Mouse (Mus musculus): Measurements from ENCODE around the gene Fbxo4. TPM values are rescaled to one million over a fixed set of nuclear protein-coding genes. Genes with fewer than 3 reads are reported as not detected.

The Fbxo4 gene
- total RNA-seq (2021), result 1 to 10 TPM; 7.8 to 8.1 TPM
- long read RNA-seq, experiment 1, transcript Fbxo4-201 (7 exons, 1,565 nt), result major isoform, 6 of 7 reads
- long read RNA-seq, experiment 1, partial matches to known transcripts, result 0 of 7 reads
- long read RNA-seq, experiment 1, other reads (novel, unspliced or antisense), result 1 of 7 reads
- long read RNA-seq, experiment 2, partial matches to known transcripts, result 1 of 5 reads
- long read RNA-seq, experiment 2, other reads (novel, unspliced or antisense), result 1 of 5 reads

DNA sequence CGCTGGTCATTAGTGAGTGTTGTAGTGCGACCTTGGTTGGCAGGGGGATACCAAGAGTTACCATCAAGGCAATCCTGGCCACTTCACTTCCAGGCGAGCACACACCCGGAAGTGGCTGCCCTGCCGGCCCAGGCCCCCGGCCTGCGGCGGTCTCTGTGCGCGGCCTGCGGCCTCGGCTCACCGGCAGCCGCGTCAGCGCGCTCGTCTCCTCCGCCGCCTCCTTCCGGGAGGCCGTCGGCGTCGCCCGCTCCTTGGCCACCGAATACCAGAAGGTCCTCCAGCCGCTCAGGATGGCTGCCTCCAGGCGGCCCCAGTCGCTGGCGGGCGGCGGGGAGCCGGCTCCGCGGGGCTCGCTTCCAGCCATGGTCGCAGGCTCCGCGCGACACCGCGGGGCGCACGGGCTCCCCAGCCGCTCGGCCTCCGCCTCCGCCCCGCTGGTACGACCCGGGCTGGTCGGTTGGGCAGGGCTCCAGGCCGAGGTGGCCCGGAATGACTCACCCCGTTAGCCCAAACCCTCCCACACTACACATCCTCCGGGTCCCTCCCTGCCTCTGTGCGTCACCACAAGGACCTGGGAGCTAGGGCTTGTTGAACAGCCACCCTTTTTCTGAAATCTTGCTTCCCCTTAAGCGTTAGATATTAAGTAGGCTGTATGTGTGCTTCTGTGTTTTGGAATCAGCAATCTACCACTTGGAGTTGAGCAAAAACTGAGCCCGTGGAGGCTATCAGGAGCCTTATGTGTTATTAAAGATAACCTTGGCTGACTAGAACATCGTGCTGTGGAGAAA is at the start of gene Fbxo4:
TSS of gene Fbxo4 (minus strand) at position 513 of the 788 bp plus-strand sequence.
- TF ChIP-seq CTCF (IDR thresholded peaks at IDR 0.05), result no peak
- intact Hi-C loops (cut with DNase I), result loop anchor here (1.0 to 5.0 kb wide), 2 partner anchors 16 to 48 kb away; partner anchors contain the start of genes AW549877 and Oxct1
- peak; percentile 76 to 82 for DNase-seq (ENCODE audit: extremely low spot score in 1 of 2, low spot score in 2 of 2)

DNA sequence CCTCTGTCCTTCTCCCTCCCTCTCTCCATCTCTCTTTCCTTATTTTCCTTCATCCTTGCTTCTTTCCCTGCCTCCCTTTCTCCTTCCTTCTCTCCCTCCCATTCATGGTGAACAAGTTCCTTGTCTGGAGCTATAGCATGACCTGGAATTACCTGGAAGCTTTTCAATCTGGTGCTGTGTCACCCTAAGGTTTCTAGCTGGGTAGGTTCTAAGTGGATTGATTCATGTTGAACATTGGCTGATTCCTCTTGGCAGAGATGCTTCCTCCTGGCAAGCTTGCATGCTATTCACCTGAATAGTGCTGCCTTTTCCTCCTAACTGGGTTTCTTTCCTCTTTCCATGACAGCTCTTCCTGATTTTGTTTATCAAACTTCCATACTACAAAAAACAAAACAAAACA is 49.6 kb upstream of the Fbxo4 start:
- no peak for DNase-seq (ENCODE audit: extremely low spot score in 1 of 2, low spot score in 2 of 2)
- intact Hi-C loops (cut with DNase I), result loop anchor here (5.0 to 10.0 kb wide), 3 partner anchors 52 to 734 kb away; partner anchors contain the start of gene Fbxo4
- TF ChIP-seq CTCF (IDR thresholded peaks at IDR 0.05), result no peak
- Histone ChIP-seq H3K4me3 (no peak overlapping the region; the same call in 1 of the 2 replicates), H3K27ac (no peak overlapping the region)

More for the DNA sequence above, at the start of gene Fbxo4:
- Histone ChIP-seq H3K4me3 (peak within 1 kb of the TSS; percentile 82), H3K27ac (peak within 1 kb of the TSS; percentile 99)

DNA sequence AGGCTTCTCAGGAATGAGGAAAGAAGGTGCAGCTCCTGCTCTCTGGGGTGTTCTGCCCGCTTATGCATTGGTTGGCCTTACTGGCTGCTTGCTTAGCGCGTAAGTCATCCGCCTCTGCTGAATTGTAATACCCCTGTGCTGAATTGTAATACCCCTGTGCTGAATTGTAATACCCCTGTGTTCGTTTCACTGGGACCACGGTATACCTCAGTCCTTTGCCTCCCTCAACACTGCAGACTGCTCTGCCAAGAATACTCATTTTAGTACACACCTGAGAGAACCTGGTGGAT is 49.0 kb upstream of the Fbxo4 start:
- intact Hi-C loops (cut with DNase I), result loop anchor here (5.0 to 10.0 kb wide), 3 partner anchors 51 to 734 kb away; partner anchors contain the start of gene Fbxo4
- Histone ChIP-seq H3K4me3 (peak overlapping the region; percentile 75), H3K27ac (no peak overlapping the region; the same call in 1 of the 2 replicates)
- TF ChIP-seq CTCF (IDR thresholded peaks at IDR 0.05), result no peak
- DNase-seq (ENCODE audit: extremely low spot score in 1 of 2, low spot score in 2 of 2), result no peak

GRCm38 (mm10) chr15:4027671-4028410 is 48.5 kb upstream of the Fbxo4 start:
- intact Hi-C loops (cut with DNase I), result loop anchor here (5.0 to 10.0 kb wide), 3 partner anchors 51 to 733 kb away; partner anchors contain the start of gene Fbxo4
- DNase-seq (ENCODE audit: extremely low spot score in 1 of 2, low spot score in 2 of 2), result no peak
- no peak for TF ChIP-seq CTCF (IDR thresholded peaks at IDR 0.05)
- H3K27ac ChIP-seq, result peak overlapping the region; percentile 99
- peak overlapping the region; percentile 75 for H3K4me3 ChIP-seq

DNA sequence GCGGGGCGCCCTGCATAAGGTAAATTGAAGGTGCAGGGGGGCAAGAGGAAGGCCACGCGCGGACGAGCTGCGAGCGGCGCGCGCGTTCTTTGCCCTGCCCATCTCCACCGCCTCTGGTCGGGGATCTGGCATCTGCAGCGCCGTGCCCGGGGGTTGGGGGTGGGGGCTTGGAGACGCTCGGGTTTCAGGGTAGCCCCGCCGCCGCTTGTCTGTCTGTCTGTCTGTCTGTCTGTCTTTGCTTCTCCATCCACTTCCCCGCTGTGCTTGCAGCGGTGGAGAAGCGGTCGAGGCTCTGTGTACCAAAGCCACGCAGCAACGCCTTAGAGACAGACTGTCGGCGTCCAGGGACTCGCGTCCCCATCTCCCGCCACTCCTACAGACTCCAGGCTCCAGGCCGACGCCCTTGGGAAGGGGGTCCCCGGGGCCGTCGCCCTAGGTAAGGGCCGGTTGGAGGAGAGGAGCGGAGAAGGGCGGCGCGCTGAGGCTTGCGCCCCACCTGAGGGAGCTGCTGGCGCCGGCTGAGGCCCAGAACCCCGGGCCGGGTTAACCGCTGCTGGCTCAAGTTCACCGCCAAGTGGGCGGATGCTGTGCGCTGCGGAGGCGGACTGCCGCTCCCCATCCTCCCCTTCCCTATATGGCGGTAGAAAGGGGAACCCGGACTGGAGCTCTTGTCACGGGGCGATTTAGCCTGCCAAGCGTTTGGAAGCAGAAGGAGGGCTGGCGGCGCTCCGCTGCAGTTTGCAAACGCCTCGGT is 47.6 kb upstream of the Fbxo4 start:
- DNase-seq (ENCODE audit: extremely low spot score in 1 of 2, low spot score in 2 of 2), result peak; percentile 82

DNA sequence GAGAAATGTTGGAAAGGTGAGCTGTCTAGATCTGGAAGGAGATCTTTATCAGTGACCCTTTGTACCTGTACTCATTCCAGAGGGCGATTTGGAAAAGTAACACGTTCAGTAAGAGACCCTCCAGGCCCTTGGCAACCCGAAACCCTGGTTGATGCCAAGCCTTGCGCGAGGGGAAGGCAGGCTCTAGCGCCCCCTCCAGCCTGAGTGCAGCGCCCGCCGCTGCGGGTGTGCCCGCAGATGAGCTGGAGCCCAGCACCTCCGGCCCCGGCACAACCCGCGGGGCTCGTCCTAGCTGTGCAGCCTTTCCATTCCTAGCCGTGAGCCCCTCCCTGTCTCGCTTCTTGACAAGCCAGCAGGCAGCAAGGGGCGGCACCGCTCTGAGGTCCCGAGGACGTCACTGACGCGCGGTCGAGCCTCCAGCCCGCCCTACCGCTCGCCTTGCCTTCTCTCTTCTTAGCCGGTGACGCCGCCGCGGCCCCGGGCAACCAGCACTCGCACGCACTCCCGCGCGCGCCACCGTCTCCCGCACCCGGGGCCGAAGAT is 46.9 kb upstream of the Fbxo4 start, which contains the start of gene Oxct1:
TSS of gene Oxct1 (plus strand) at position 153 of the 543 bp plus-strand sequence.
- intact Hi-C loops (cut with DNase I), result loop anchor here (1.0 to 10.0 kb wide), 4 partner anchors 31 to 732 kb away; partner anchors contain the start of genes AW549877 and Fbxo4
- Histone ChIP-seq H3K4me3 (peak within 1 kb of the TSS; percentile 75), H3K27ac (peak within 1 kb of the TSS; percentile 99)
- TF ChIP-seq CTCF (IDR thresholded peaks at IDR 0.05), result peak; percentile 66
- peak; percentile 92 to 93 for DNase-seq (ENCODE audit: extremely low spot score in 1 of 2, low spot score in 2 of 2)

More for the DNA sequence above, 47.6 kb upstream of the Fbxo4 start:
- peak overlapping the region; percentile 75 for H3K4me3 ChIP-seq
- TF ChIP-seq CTCF (IDR thresholded peaks at IDR 0.05), result no peak; the same call in 1 of the 2 replicates
- peak overlapping the region; percentile 99 for H3K27ac ChIP-seq
- intact Hi-C loops (cut with DNase I), result loop anchor here (1.0 to 10.0 kb wide), 4 partner anchors 32 to 732 kb away; partner anchors contain the start of genes AW549877 and Fbxo4

DNA sequence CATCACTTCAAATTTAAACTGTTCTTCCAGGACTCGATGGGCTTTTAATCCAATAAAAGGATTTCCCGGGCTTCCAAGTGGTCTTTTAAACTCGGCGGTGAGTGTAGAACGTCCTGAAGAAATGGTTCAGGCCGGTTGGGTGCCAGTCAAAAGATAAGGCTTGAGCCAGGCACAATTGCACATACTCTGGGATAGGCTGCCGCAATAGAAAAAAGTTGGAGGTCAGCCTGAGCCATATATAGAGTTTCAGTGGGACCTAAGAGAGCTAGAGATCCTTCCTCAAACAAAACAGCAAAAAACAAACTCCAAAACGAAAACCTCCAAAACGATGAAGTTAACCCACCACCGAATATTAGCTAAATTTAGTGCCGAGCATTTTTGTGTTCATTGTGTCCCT is 46.1 kb upstream of the Fbxo4 start:
- intact Hi-C loops (cut with DNase I), result loop anchor here (5.0 to 10.0 kb wide), 3 partner anchors 48 to 731 kb away; partner anchors contain the start of gene Fbxo4
- Histone ChIP-seq H3K4me3 (peak overlapping the region; percentile 75), H3K27ac (peak overlapping the region; percentile 99)
- no peak for DNase-seq (ENCODE audit: extremely low spot score in 1 of 2, low spot score in 2 of 2)
- TF ChIP-seq CTCF (IDR thresholded peaks at IDR 0.05), result no peak

GRCm38 (mm10) chr15:4024726-4025507 is 45.5 kb upstream of the Fbxo4 start:
- Histone ChIP-seq H3K27ac (peak overlapping the region; percentile 99; the same call in 1 of the 2 replicates), H3K4me3 (no peak overlapping the region)
- intact Hi-C loops (cut with DNase I), result loop anchor here (5.0 to 10.0 kb wide), 3 partner anchors 48 to 730 kb away; partner anchors contain the start of gene Fbxo4
- no peak for TF ChIP-seq CTCF (IDR thresholded peaks at IDR 0.05)
- DNase-seq (ENCODE audit: extremely low spot score in 1 of 2, low spot score in 2 of 2), result no peak

DNA sequence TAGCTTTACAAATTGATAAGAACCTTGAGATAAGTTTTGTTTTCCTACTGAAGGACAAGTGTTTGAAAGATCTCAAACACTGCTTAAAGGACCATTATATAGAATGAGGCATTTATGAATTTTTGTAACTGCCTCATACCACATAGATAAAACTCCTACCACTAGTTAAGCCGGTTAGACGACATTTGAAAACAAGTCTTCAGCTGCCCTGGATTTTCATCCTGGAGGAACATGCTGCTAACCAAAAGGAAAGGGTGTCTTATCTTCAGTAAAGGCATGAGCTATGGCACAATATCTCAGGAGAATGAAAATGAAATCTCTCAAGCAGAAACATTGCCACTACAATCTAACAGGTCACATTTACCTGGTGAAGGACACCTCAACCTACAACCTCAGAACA is 44.4 kb upstream of the Fbxo4 start:
- intact Hi-C loops (cut with DNase I), result loop anchor here (10.0 kb wide), 1 partner anchor 729 kb away; no protein-coding TSS in a partner anchor
- TF ChIP-seq CTCF (IDR thresholded peaks at IDR 0.05), result no peak
- no peak for DNase-seq (ENCODE audit: extremely low spot score in 1 of 2, low spot score in 2 of 2)
- no peak overlapping the region for H3K27ac ChIP-seq
- no peak overlapping the region for H3K4me3 ChIP-seq

Data from left cerebral cortex, adult 2 months (tissue).